Mouse (Mus musculus) G1E (cell line): ENCODE data around the gene Fam92b. TPM values are rescaled to one million over a fixed set of nuclear protein-coding genes. Genes with fewer than 3 reads are reported as not detected.
A peak's percentile ranks its signal among the peaks of the same experiment; 100 is the strongest.

Experiments
- ATAC-seq: 2 replicates; pipeline ENCODE4 v1.8.0; 2016; ENCODE audit warnings: mild to moderate bottlenecking; ENCODE audit not compliant: insufficient number of reproducible peaks, poor library complexity, low FRiP score, severe bottlenecking; ENCODE audit errors: extremely low read depth
- DNase-seq: peaks from one replicate; pipeline ENCODE4 v3.0.0; 2012; ENCODE audit warnings: low spot score
- H3K27me3 ChIP-seq: 2 replicates; pipeline ENCODE4 v1.6.1; 2012; ENCODE audit warnings: mild to moderate bottlenecking, low read length, inconsistent platforms; ENCODE audit not compliant: insufficient read depth
- H3K36me3 ChIP-seq: replicated peaks from 2 replicates; pipeline ENCODE3; 2012; ENCODE audit warnings: mild to moderate bottlenecking, inconsistent platforms
- H3K4me1 ChIP-seq: 2 replicates; pipeline ENCODE4 v1.6.1; 2012; ENCODE audit warnings: low read depth, low read length, inconsistent platforms, mixed read lengths; ENCODE audit not compliant: insufficient read depth
- H3K4me3 ChIP-seq: 2 replicates; pipeline ENCODE4 v1.5.1; 2012; ENCODE audit warnings: low read depth, mild to moderate bottlenecking, inconsistent platforms, low read length, moderate library complexity, mixed read lengths
- H3K9me3 ChIP-seq: replicated peaks from 2 replicates; pipeline ENCODE4 v1.6.1; 2012; ENCODE audit warnings: inconsistent platforms
- CTCF ChIP-seq: IDR thresholded peaks from 2 replicates; pipeline ENCODE4 v1.5.1; 2012; ENCODE audit warnings: low read depth, low read length, inconsistent platforms, mixed read lengths
- GATA1 ChIP-seq: IDR thresholded peaks from 2 replicates; pipeline ENCODE4 v1.6.1; 2012; ENCODE audit warnings: borderline replicate concordance, low read length, inconsistent platforms, mixed read lengths
- GATA2 ChIP-seq: IDR thresholded peaks from 2 replicates; pipeline ENCODE4 v1.6.1; 2012; ENCODE audit warnings: low read depth, low read length, inconsistent platforms, borderline replicate concordance
- POLR2AphosphoS5 ChIP-seq: IDR thresholded peaks from 2 replicates; pipeline ENCODE4 v1.6.1; 2012; ENCODE audit warnings: low read depth, low read length, inconsistent platforms; ENCODE audit not compliant: insufficient replicate concordance
- TAL1 ChIP-seq: conservative IDR thresholded peaks from 2 replicates; pipeline ENCODE4 v1.6.1; 2012; ENCODE audit warnings: low read depth, low read length, inconsistent platforms, mixed read lengths
- polyA plus RNA-seq: library from polyadenylated mRNA; stranded (reverse); fragments of >175 nt; gene quantifications from 2 replicates; pipeline ENCODE4 v1.2.3, GENCODE M21; 2012
- total RNA-seq, 2 experiments: library from RNA; stranded (forward) in 1 of 2; stranded (reverse) in 1 of 2; fragments of 200-1000 nt in 1 of 2; fragments of >200 nt in 1 of 2; fragmentation: Nextera tagmentation in 1 of 2; gene quantifications; 2 replicates each; pipeline ENCODE4 v1.2.3; 2014 to 2017

The Fam92b gene
- total and polyA plus RNA-seq, 3 experiments = not detected

- Histone ChIP-seq H3K27me3 (peaks cover 20% of the 10 kb centered on the region), H3K9me3 (no peaks in the 10 kb centered on the region), H3K36me3 (no peaks in the 10 kb centered on the region), H3K4me3 (no peak overlapping the region), H3K4me1 (no peaks in the 10 kb centered on the region)
- TF ChIP-seq TAL1 (no peak), GATA2 (no peak), POLR2AphosphoS5 (no peak), GATA1 (no peak), CTCF (no peak)
- DNase-seq = no peak
- no peak for ATAC-seq
Measured at GRCm38 (mm10) chr8:120151151-120151550, 26.1 kb downstream of the Fam92b start.

- H3K27me3 ChIP-seq = peaks cover 17% of the 10 kb centered on the region
- no peaks in the 10 kb centered on the region for H3K36me3 ChIP-seq
- H3K9me3 ChIP-seq = no peaks in the 10 kb centered on the region
- DNase-seq (no peak), ATAC-seq (no peak)
- TF ChIP-seq GATA2 = no peak
- TF ChIP-seq TAL1 = no peak
- no peak for TF ChIP-seq CTCF
- no peak for TF ChIP-seq POLR2AphosphoS5
- no peak for TF ChIP-seq GATA1
- peak overlapping the region; percentile 4; the same call in 1 of the 2 replicates for H3K4me3 ChIP-seq
- no peaks in the 10 kb centered on the region for H3K4me1 ChIP-seq
Measured at GRCm38 (mm10) chr8:120150028-120150427, 27.2 kb downstream of the Fam92b start.

- ATAC-seq = no peak
- no peak for DNase-seq
- no peaks in the 10 kb centered on the region for H3K4me1 ChIP-seq
- H3K27me3 ChIP-seq = peaks cover 13% of the 10 kb centered on the region
- no peaks in the 10 kb centered on the region for H3K9me3 ChIP-seq
- TF ChIP-seq POLR2AphosphoS5 (no peak), GATA1 (no peak), TAL1 (no peak), GATA2 (no peak), CTCF (no peak)
- H3K36me3 ChIP-seq = no peaks in the 10 kb centered on the region
- no peak overlapping the region for H3K4me3 ChIP-seq
Measured at GRCm38 (mm10) chr8:120146051-120146450, 31.2 kb downstream of the Fam92b start.

- TF ChIP-seq GATA2 (no peak), TAL1 (no peak), CTCF (no peak)
- H3K27me3 ChIP-seq = peaks cover 7% of the 10 kb centered on the region
- no peaks in the 10 kb centered on the region for H3K36me3 ChIP-seq
- no peak for DNase-seq
- no peak for ATAC-seq
- H3K4me1 ChIP-seq = no peaks in the 10 kb centered on the region
- no peaks in the 10 kb centered on the region for H3K9me3 ChIP-seq
- H3K4me3 ChIP-seq = no peak overlapping the region
Measured at GRCm38 (mm10) chr8:120144652-120145301, 32.5 kb downstream of the Fam92b start.

GRCm38 (mm10) chr8:120143911-120144651 is 33.2 kb downstream of the Fam92b start:
- no peak for TF ChIP-seq CTCF
- TF ChIP-seq GATA1 = no peak
- TF ChIP-seq GATA2 = no peak
- H3K4me3 ChIP-seq = no peak overlapping the region
- ATAC-seq = no peak
- no peaks in the 10 kb centered on the region for H3K4me1 ChIP-seq
- H3K9me3 ChIP-seq = no peaks in the 10 kb centered on the region
- H3K27me3 ChIP-seq = peaks cover 14% of the 10 kb centered on the region
- no peaks in the 10 kb centered on the region for H3K36me3 ChIP-seq
- no peak for DNase-seq

GRCm38 (mm10) chr8:120140769-120141168 is 36.5 kb downstream of the Fam92b start:
- H3K36me3 ChIP-seq = no peaks in the 10 kb centered on the region
- peaks cover 33% of the 10 kb centered on the region for H3K27me3 ChIP-seq
- H3K4me1 ChIP-seq = no peaks in the 10 kb centered on the region
- H3K9me3 ChIP-seq = no peaks in the 10 kb centered on the region
- ATAC-seq (no peak), DNase-seq (no peak)
- TF ChIP-seq GATA1 (no peak), GATA2 (no peak), POLR2AphosphoS5 (no peak), TAL1 (no peak), CTCF (no peak)
- no peak overlapping the region for H3K4me3 ChIP-seq
